Mouse (Mus musculus) fibroblast of lung, adult 2 months (primary cell): ENCODE data around the gene Foxa2.

Experiments used
- DNase-seq: peaks from one replicate; pipeline ENCODE4 v3.0.0-alpha.2; 2011; ENCODE audit warnings: low read depth

Foxa2 gene

DNA sequence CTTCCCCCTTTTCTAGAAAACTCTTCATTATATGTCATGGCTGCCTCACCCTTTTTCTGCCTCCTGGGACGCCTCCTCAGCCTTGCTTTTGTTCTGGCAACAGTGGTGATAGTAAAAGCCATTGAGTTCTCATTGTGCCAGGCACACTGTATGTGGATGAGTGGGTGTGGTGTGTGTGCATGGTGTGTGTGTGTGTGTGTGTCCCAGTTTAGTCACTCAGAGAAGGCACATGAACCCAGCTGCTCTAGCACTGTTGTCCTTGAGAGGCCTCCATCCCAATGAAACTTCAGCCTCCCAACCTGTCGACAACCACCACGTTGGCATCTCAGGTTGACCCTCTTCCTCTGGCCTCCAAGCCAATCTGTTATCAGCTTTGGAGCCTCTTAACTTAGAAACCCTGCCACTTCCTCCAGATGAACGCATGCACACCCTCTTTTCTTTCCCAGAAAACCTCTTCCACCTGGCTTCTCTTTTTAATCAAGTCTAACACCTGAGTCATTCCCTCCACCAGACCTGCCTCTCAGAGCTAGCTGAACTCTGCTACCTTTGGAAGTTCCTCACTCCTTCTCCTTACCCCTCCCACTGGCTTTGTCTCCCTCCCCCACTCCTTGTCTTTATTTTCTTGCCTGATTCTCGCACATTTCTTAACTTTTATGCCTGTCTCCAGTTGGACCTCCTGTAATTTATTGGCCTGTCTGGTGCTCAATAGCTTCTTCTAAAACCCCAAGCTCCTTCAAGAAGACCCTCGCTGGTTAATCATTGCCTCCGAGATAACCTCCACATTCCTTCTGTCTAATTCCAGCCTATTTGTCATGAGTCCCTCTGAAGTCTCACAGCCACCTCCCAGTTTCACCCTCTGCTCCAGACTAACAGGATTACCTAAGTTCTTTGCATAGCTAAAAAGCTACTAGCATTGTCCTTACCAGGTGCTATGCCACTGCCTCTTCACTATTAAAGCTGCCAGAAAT lies 41.9 kb downstream of the Foxa2 start:
- no peak for DNase-seq

DNA sequence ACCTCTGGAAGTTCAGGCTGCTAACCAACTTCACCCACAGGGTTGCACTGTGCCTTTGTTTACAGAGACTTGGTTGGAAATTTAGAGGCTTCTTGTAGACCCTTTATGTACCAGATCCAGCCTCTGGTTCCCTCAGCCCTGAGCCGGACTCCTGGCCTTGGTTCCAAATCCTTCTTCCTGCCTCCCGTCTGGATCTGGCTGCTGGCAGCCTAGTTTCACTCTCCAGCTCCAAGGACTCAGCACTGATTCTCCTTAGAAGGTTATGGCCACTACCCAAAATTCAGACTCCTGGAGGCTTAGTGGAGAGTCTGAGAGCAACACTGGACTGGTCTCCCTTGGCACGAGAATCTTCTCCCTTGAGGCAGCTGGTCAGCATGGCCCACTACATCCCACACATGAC lies 43.3 kb downstream of the Foxa2 start:
- DNase-seq: no peak

- DNase-seq: no peak
Measured at GRCm38 (mm10) chr2:147998206-147998966, 48.4 kb downstream of the Foxa2 start.

DNA sequence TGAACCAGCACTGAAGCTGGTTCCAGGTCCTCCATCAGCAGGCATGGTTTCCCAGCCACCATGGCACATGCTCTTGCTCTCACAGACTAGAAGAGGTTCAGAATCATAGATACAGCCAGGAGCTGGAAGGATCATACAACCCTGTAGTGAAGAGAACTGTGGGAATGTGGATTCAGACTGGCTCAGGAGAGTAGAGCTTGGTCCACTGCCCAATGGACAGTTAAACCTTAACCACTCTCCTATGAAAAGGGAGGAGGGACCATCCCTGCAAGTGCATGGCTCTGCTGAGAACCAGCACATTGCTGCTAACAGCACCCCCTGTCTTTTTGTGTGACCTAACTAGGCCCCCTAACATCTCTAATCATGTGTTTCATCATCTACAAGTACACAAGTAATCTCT lies 50.0 kb downstream of the Foxa2 start:
- no peak for DNase-seq

GRCm38 (mm10) chr2:147993821-147994220 lies 52.9 kb downstream of the Foxa2 start:
- DNase-seq: no peak

DNA sequence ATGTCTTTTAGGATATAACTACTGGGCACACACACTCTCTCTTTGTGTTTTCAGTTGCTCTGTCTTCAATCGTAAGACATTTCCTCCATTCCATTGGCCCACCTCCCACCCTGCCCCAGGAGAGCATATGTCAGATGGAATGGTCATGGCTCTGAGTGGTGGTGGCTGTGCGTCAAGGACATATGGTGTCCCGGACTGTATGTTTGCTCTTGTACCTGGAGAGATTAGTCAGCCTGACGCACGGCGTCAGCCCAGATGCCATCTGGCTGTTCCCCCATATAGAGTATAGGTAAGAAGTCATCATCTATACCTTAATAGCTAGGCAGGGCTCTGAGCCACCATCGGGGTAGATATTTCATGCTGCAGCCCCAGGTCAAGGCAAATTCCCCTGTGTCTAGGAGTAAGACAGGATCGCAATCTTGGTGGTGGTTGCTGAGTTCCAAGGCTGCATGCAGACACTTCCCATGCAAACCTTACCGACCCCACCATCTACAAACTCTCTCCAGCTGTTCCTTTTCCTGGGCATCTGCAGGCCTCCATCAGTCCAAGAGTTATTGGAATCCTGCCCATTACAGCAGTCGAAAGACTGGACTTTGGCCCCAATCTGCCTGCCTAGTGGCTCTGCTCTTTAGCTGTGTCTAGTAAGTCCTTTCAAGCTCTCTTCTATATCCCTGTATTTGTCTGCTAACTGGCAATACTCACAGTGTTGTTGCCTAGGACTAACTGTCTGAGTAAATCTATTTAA lies 53.7 kb downstream of the Foxa2 start:
- no peak for DNase-seq
